Mouse (Mus musculus): ENCODE data around the gene 4933427D14Rik.

The 4933427D14Rik gene

GRCm38 (mm10) chr11:72136231-72136982 lies 70.9 kb downstream of the 4933427D14Rik start:
- no peak for DNase-seq

GRCm38 (mm10) chr11:72135383-72136158 lies 71.7 kb downstream of the 4933427D14Rik start, which contains the start of gene Pitpnm3:
TSS of gene Pitpnm3 (minus strand) at chr11:72135778.
- peak; percentile 68 to 69 for DNase-seq

GRCm38 (mm10) chr11:72134536-72135382 lies 72.5 kb downstream of the 4933427D14Rik start:
- DNase-seq, result peak in 1 of 2 experiments; percentile 32

GRCm38 (mm10) chr11:72133075-72133474 lies 74.2 kb downstream of the 4933427D14Rik start:
- peak; percentile 60 to 63 for DNase-seq

- DNase-seq, result peak; percentile 82 to 86
Observed at GRCm38 (mm10) chr11:72132266-72132665, 75.0 kb downstream of the 4933427D14Rik start.

- no peak for DNase-seq
Observed at GRCm38 (mm10) chr11:72131697-72132096, 75.6 kb downstream of the 4933427D14Rik start.

- DNase-seq, result no peak
Observed at GRCm38 (mm10) chr11:72130905-72131304, 76.4 kb downstream of the 4933427D14Rik start.

GRCm38 (mm10) chr11:72130472-72130871 lies 76.8 kb downstream of the 4933427D14Rik start:
- peak in 1 of 2 experiments; percentile 54 for DNase-seq

GRCm38 (mm10) chr11:72130021-72130420 lies 77.2 kb downstream of the 4933427D14Rik start:
- peak; percentile 60 to 67 for DNase-seq

- DNase-seq, result peak; percentile 60
Observed at GRCm38 (mm10) chr11:72129032-72129894, 78.0 kb downstream of the 4933427D14Rik start.

- DNase-seq, result peak in 1 of 2 experiments; percentile 38
Observed at GRCm38 (mm10) chr11:72127450-72128189, 79.6 kb downstream of the 4933427D14Rik start.

GRCm38 (mm10) chr11:72125781-72126180 lies 81.5 kb downstream of the 4933427D14Rik start:
- DNase-seq, result peak; percentile 59 to 77

GRCm38 (mm10) chr11:72123531-72123930 lies 83.7 kb downstream of the 4933427D14Rik start:
- no peak for DNase-seq

- no peak for DNase-seq
Observed at GRCm38 (mm10) chr11:72120354-72120753, 86.9 kb downstream of the 4933427D14Rik start.

GRCm38 (mm10) chr11:72118630-72119029 lies 88.6 kb downstream of the 4933427D14Rik start:
- no peak for DNase-seq

- no peak for DNase-seq
Observed at GRCm38 (mm10) chr11:72113296-72113695, 94.0 kb downstream of the 4933427D14Rik start.

GRCm38 (mm10) chr11:72110726-72111125 lies 96.5 kb downstream of the 4933427D14Rik start:
- DNase-seq, result no peak

GRCm38 (mm10) chr11:72104223-72104622 lies 103.0 kb downstream of the 4933427D14Rik start:
- no peak for DNase-seq

Data from cerebellum, postnatal 10 days (tissue).